Mouse (Mus musculus): Measurements from ENCODE around the gene Asns.

The Asns gene

GRCm38 (mm10) chr6:7692884-7693585, at the start of gene Asns:
Asns (minus strand) TSS chr6:7693254.
- peak; percentile 87 for DNase-seq

- DNase-seq, result peak; percentile 23
Observed at GRCm38 (mm10) chr6:7741721-7742120, 48.7 kb upstream of the Asns start.

DNA sequence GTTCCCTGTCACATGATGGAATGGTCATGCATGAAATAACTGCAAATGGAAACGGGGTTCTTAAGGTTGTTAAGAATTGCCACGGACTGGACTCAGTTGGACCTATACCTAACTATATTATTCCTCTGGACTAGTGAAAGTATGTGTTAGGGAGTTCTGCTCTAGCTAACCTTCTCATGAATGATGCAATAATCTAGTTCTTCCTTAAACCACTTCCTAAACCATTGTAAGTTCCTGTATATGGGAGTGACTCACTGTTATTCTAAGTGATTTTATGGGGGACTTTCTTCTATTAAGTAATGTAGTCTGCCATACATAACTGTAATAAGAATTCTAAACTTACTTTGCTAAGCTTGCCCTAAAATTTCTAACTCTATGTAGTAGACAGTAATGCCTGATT, 44.8 kb upstream of the Asns start:
- DNase-seq, result no peak

GRCm38 (mm10) chr6:7732754-7733708, 40.0 kb upstream of the Asns start:
- DNase-seq, result peak; percentile 95

DNA sequence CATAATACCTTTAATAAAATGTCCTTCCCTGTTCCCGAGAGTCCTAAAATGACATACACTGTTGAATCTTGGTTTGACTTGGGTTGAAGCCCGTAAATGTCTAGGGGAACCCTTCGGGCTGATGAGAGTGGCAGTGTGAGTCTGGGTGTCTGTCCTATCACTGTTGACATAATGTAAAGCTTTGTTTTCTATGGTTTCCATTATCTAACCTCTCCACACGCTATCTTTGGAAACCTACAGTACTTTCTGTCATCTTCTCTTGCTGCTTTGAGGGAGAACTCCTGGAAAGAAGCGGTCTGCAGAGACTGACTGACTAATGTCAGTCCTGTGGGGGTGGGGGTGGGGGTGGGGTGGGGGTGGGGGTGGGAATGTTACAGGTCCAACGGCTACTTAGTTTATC, 39.0 kb upstream of the Asns start:
- DNase-seq, result no peak

- no peak for DNase-seq
Observed at GRCm38 (mm10) chr6:7729128-7729527, 36.1 kb upstream of the Asns start.

- no peak for DNase-seq
Observed at GRCm38 (mm10) chr6:7728241-7728640, 35.2 kb upstream of the Asns start.

DNA sequence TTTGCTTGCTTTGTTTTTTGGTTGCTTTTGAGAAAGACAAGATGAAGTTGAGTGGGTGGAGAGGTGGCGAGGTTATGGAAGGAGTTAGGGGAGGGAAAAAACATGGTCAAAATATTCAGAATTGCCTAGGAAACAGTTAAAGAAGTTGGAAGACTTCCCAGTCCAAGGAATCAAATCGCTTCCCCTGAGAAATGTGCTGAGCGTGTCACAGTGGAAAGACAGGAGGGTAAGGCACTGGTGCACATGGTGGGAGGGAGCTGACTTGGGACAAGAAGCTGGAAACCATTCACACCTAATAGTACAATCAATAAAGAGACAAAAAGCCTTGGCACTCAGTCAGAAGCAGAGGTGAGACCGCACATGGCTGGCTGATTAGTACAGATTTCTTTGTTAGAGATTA, 23.2 kb upstream of the Asns start:
- no peak for DNase-seq

GRCm38 (mm10) chr6:7714230-7714629, 21.2 kb upstream of the Asns start:
- DNase-seq, result no peak

- no peak for DNase-seq
Observed at GRCm38 (mm10) chr6:7711837-7712330, 18.8 kb upstream of the Asns start.

DNA sequence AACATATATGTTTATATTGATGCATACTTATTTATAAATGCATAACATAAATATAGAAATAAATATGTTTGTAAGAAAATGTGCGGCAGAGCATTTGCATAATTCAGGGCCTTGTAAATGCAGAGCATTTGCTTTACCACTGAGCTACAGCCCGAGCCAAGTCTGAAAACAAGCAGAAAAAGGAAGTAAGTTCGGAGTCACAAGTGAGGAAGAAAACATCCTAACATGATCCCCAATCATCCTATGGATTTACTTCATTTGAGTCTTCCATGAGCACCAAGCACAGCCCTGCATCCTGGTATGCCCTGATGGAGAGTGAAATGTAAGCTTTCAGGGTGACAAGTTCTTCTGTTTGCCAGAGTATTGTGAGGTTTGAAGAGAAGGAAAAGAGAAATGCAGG, 15.2 kb upstream of the Asns start:
- DNase-seq, result no peak

DNA sequence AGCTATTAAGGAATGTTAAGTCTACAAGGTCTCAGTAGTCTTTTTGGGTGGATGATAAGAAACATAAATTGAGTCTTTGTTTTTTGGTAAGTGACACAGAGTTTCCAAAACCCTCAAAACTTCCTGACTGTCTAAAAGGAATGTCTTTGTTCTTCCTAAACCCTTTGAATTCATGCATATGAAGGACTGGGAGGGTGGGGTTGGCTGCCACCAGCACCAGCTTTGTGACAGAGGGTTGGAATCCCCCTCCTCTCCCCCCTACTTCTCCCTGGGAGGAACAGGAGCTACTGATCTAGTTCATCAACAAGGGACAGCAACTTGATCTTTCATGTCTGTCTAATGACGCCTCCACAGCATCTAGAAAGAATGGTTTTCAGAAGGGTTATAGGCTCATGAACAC, 13.7 kb upstream of the Asns start:
- DNase-seq, result no peak

- no peak for DNase-seq
Observed at GRCm38 (mm10) chr6:7697999-7698699, 5.1 kb upstream of the Asns start.

GRCm38 (mm10) chr6:7697077-7697643, 4.1 kb upstream of the Asns start:
- DNase-seq, result no peak

- no peak for DNase-seq
Observed at GRCm38 (mm10) chr6:7696641-7697040, 3.6 kb upstream of the Asns start.

- no peak for DNase-seq
Observed at GRCm38 (mm10) chr6:7695901-7696300, 2.8 kb upstream of the Asns start.

DNA sequence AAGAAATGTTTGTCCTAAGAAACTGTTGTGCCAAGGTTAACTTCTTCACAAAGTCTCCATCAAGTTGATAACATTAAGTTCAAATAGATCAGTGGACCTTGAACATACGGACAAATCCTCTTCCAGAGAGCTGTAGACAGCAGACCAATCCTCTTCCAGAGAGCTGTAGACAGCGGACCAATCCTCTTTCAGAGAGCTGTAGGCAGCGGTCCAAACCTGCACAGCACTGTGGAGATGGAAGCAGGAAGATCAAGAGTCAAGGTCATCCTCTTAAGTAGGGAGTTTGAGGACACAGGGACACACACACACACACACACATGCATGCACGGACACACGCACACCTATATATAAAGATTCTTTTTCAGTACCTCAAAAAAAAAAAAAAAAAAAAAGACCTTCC, 612 bp upstream of the Asns start:
- DNase-seq, result no peak

DNA sequence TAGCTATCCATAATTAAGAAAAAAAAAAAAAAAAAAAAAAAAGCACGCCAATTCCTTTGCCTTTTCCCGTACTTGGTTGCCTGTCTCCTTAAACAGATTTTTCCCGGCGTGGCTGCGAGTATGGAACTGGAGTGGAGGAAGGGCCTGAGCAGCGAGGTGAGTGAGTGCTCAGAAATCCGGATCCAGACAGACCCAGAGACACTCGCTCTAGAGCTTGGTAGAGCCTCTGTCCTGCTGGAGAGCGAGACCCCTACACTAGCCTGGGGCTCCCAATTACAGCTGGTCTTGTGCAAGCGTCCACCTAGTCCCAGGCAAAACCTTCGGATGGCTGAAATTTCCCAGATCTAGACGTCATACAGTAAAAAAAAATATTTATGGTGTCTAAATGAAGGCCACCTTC, 603 bp downstream of the Asns start:
- DNase-seq, result no peak

- no peak for DNase-seq
Observed at GRCm38 (mm10) chr6:7692037-7692436, 1.0 kb downstream of the Asns start.

DNA sequence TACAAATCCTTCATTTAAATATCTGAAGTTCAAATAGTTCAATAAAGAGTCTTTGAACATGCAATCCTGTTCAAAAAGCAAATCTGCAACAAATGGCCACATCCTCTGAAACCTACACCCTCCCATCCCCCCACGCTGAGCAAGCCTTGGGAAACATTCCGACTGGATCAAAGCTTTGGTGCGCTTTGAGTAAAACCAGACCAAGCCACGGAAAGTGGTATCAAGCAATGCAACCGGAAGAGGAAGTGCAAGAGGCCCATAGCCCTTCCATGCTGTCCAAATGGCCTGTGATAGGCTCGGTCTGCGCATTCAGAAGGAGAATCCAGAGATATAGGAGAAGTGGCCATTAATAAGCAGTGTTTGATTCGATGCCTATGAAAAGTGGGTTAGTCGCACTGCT, 2.6 kb downstream of the Asns start:
- no peak for DNase-seq

DNA sequence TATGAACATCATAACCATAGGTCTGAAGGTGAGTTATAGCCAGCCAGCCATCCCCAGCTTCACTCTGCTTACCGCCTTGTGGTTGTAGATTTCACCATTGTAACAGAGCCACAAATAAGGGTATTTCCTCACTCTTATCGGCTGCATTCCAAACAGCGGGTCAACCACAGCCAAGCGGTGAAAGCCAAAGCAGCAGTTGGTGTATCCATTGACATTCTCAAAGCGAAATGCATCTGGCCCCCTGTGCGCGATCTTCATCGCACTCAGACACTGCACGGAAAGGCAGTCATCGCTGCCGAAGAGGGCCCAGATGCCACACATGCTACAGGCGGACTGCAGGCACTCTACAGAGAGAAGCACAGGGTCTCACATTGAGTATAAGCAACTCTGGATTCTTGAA, 3.9 kb downstream of the Asns start:
- DNase-seq, result no peak

DNA sequence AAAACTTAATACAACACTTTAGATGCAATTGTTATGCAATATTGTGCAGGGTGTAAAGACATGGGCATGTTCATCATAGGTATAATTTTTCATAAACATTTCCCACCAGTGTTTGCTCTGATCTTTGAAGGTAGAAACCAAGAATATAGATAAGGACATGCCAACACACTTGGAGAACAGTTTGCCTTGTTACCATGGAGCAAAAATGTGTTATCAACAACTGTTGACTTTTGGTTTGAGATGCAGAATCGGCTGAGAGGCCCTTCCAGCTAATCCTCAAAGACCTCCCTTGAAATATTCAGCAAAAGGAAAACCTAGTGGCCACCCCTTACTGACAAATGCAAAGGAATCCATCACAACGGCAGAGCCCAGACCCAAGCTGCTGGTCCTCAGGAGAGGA, 7.0 kb downstream of the Asns start:
- DNase-seq, result no peak

Data from lung, postnatal 36 days (tissue).